In the genomic region with DNA sequence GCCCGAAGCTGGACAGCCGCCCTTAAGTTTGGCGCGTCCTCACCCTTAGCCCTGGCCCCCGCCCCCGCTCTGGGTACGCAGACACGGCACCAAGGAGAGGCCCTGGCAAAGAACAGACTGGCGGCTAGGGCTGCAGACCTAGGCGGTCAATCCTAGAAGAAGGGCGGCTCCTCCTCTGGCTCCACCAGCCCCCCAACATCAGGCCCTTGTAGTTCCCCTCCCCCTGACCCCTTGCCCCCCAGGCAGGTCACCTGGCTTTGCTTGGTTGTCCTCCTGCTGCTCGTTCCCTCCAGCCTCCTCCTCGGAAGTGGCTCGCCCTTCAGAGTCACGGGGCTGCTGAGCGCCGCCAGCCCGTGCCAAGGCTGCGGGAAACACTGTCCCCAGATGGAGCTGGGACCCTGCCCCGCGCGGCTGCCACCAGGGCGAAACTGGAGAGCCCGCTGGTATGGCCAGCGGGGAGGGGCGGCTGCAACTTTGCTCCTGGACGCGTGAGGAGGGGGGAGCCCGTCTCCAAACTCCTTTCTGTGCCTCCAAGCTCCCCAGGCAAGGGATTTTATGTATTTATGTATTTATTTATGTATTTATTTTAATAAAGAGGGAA, we compare ENCODE assay signal across 8 mouse cellular contexts. TPM values are rescaled to one million over a fixed set of nuclear protein-coding genes. Genes with fewer than 3 reads are reported as not detected.
DNase-seq lines count a peak whose midpoint lies in the region; ATAC-seq and TF ChIP-seq lines count a peak whose summit lies in the region.

No protein-coding gene starts in this region.

- no peak for ATAC-seq in embryonic facial prominence, embryonic 12.5 days (ENCODE audit: insufficient number of reproducible peaks, insufficient read depth, low FRiP score, low TSS enrichment)
- ATAC-seq in heart, embryonic 15.5 days (replicated peaks; ENCODE audit: insufficient number of reproducible peaks, insufficient read depth, low FRiP score, low read depth), result peak; percentile 79
- ATAC-seq in stomach, embryonic 15.5 days (ENCODE audit: insufficient read depth, low FRiP score, low read depth), result peak; percentile 31

- no peak for TF ChIP-seq POLR2A in liver, adult 2 months (IDR thresholded peaks at IDR 0.05; ENCODE audit: extremely low read depth, insufficient read depth, low read length)

- intact Hi-C loops in left cerebral cortex, postnatal 14 days (cut with DNase I), result no loop called here

- TF ChIP-seq CTCF in liver, adult 2 months (IDR thresholded peaks at IDR 0.05; ENCODE audit: low read depth, low read length), result no peak

- H3K27me3 ChIP-seq in liver, adult 2 months (ENCODE audit: control insufficient read depth, insufficient read depth, low read length), result no peaks in the 10 kb centered on the region
- H3K27me3 ChIP-seq in embryonic facial prominence, embryonic 12.5 days, result no peaks in the 10 kb centered on the region
- no peaks in the 10 kb centered on the region for H3K27me3 ChIP-seq in heart, embryonic 15.5 days
- no peaks in the 10 kb centered on the region for H3K27me3 ChIP-seq in stomach, embryonic 15.5 days (replicated peaks)

- peak overlapping the region; percentile 81 for H3K9ac ChIP-seq in liver, adult 2 months (ENCODE audit: low read depth, low read length)
- H3K9ac ChIP-seq in embryonic facial prominence, embryonic 12.5 days, result peak overlapping the region; percentile 33
- H3K9ac ChIP-seq in heart, embryonic 15.5 days, result peak overlapping the region; percentile 63
- 0 out of 2 replicates have a peak overlapping the region, but pooled peaks have one; percentile 9 for H3K9ac ChIP-seq in stomach, embryonic 15.5 days

- H3K27ac ChIP-seq in liver, adult 2 months (replicated peaks; ENCODE audit: insufficient read depth, low read depth, low read length), result no peak overlapping the region; the same call in 1 of the 2 replicates
- no peak overlapping the region for H3K27ac ChIP-seq in embryonic facial prominence, embryonic 12.5 days
- H3K27ac ChIP-seq in heart, embryonic 15.5 days, result peak overlapping the region; percentile 85
- peak overlapping the region; percentile 66 for H3K27ac ChIP-seq in macrophage
- no peak overlapping the region for H3K27ac ChIP-seq in stomach, embryonic 15.5 days

- H3K4me2 ChIP-seq in embryonic facial prominence, embryonic 12.5 days (replicated peaks), result peak overlapping the region; percentile 68
- peak overlapping the region; percentile 71 for H3K4me2 ChIP-seq in heart, embryonic 15.5 days
- peak overlapping the region; percentile 79 for H3K4me2 ChIP-seq in stomach, embryonic 15.5 days

- H3K4me1 ChIP-seq in liver, adult 2 months (ENCODE audit: control insufficient read depth, insufficient read depth, low read length), result 0 out of 2 replicates have a peak, but pooled peaks cover 2% of the 10 kb centered on the region
- H3K4me1 ChIP-seq in embryonic facial prominence, embryonic 12.5 days, result no peaks in the 10 kb centered on the region
- H3K4me1 ChIP-seq in heart, embryonic 15.5 days (replicated peaks), result no peaks in the 10 kb centered on the region
- H3K4me1 ChIP-seq in stomach, embryonic 15.5 days, result no peaks in the 10 kb centered on the region

- 3% methylated on average over 26 of the region's 29 CpGs for WGBS in liver, adult 2 months
- WGBS in embryonic facial prominence, embryonic 12.5 days, result 25% methylated on average over 28 of the region's 29 CpGs
- WGBS in heart, embryonic 15.5 days, result 16% methylated on average over 28 of the region's 29 CpGs
- 28% methylated on average over 18 of the region's 29 CpGs for WGBS in macrophage (ENCODE audit: missing documents)
- 19% methylated on average over 28 of the region's 29 CpGs for WGBS in stomach, embryonic 15.5 days

- DNase-seq in liver, adult 2 months (ENCODE audit: extremely low read depth, low read depth, low spot score), result no peak
- no peak for DNase-seq in liver
- peak; percentile 44 for DNase-seq in kidney, postnatal 10 days
- DNase-seq in left cerebral cortex, postnatal 14 days (ENCODE audit: low spot score in 2 of 2), result no peak

- H3K79me2 ChIP-seq in liver, adult 2 months (ENCODE audit: control insufficient read depth, insufficient read depth, low read length), result no peaks in the 10 kb centered on the region
- H3K79me2 ChIP-seq in macrophage (ENCODE audit: inconsistent target), result peaks cover 59% of the 10 kb centered on the region

- peak overlapping the region; percentile 80 for H3K4me3 ChIP-seq in liver, adult 2 months (ENCODE audit: insufficient read depth, low read depth, low read length)
- H3K4me3 ChIP-seq in embryonic facial prominence, embryonic 12.5 days, result peak overlapping the region; percentile 40
- H3K4me3 ChIP-seq in heart, embryonic 15.5 days, result peak overlapping the region; percentile 59
- peak overlapping the region; percentile 27 for H3K4me3 ChIP-seq in macrophage (ENCODE audit: inconsistent target)
- H3K4me3 ChIP-seq in stomach, embryonic 15.5 days (replicated peaks), result peak overlapping the region; percentile 44

- no peaks in the 10 kb centered on the region for H3K9me3 ChIP-seq in embryonic facial prominence, embryonic 12.5 days
- H3K9me3 ChIP-seq in heart, embryonic 15.5 days (replicated peaks), result no peaks in the 10 kb centered on the region
- H3K9me3 ChIP-seq in stomach, embryonic 15.5 days, result no peaks in the 10 kb centered on the region

- no peaks in the 10 kb centered on the region for H3K36me3 ChIP-seq in liver, adult 2 months (ENCODE audit: control insufficient read depth, insufficient read depth, low read length)
- no peaks in the 10 kb centered on the region for H3K36me3 ChIP-seq in embryonic facial prominence, embryonic 12.5 days
- H3K36me3 ChIP-seq in heart, embryonic 15.5 days, result no peaks in the 10 kb centered on the region
- no peaks in the 10 kb centered on the region for H3K36me3 ChIP-seq in macrophage (ENCODE audit: inconsistent target)
- no peaks in the 10 kb centered on the region for H3K36me3 ChIP-seq in stomach, embryonic 15.5 days

RNA-seq across cellular contexts. Expression of gene Arhgef6, which starts 12.6 kb away (rescaled TPM):
- 5.2 and 5.3 TPM in 2 replicates for total RNA-seq in liver, adult 2 months (2014; rRNA removed)
- polyA plus RNA-seq in liver, adult 2 months (2012; rRNA removed), result 1.3 and 1.8 TPM in 2 replicates
- polyA plus RNA-seq in embryonic facial prominence, embryonic 12.5 days (2016; fragmentation: Nextera tagmentation; extraction: Ambion mirVana), result 8.1 and 9.4 TPM in 2 replicates
- 35.6 and 36.0 TPM in 2 replicates for polyA plus RNA-seq in heart, embryonic 15.5 days (2015; fragmentation: Nextera tagmentation; extraction: Ambion mirVana)
- total RNA-seq in macrophage (2018; cell fraction: chromatin; rRNA removed), result 100 to 1,000 TPM in 17 of 26 experiments, 10 to 100 TPM in 7, 1 to 10 TPM in 2; 7.4 to 175 (median 120) TPM
- 10 to 100 TPM; 48.9 to 94.7 (median 66.6) TPM for total RNA-seq in macrophage (2018; cell fraction: cytosol; rRNA removed)
- total RNA-seq in macrophage (2018; cell fraction: nucleus; rRNA removed), result 100 to 1,000 TPM in 6 of 26 experiments, 10 to 100 TPM in 20; 11.6 to 169 (median 79.2) TPM
- polyA plus RNA-seq in macrophage (2018), result 38.1 to 78.3 TPM (median 73.9 TPM) in 3 replicates
- polyA plus RNA-seq in stomach, embryonic 15.5 days (2015; fragmentation: Nextera tagmentation; extraction: Ambion mirVana), result 4.3 and 4.4 TPM in 2 replicates
- 10 to 100 TPM in 1 of 2 experiments, 1 to 10 TPM in 1; 10.0 to 12.9 TPM for total RNA-seq in left cerebral cortex, postnatal 14 days (2021)

Comparison
In these comparisons a context has a peak if more than half of its experiments do, and no peak if none do; other contexts are left out.
1. H3K27ac ChIP-seq: peak in heart, embryonic 15.5 days (single experiment) and macrophage (single experiment); none in liver, adult 2 months (single experiment), embryonic facial prominence, embryonic 12.5 days (single experiment) and stomach, embryonic 15.5 days (single experiment).
2. H3K4me3 ChIP-seq: peak in every context shown above with its lines; median percentile 80 in liver, adult 2 months; 59 in heart, embryonic 15.5 days; 44 in stomach, embryonic 15.5 days; 40 in embryonic facial prominence, embryonic 12.5 days; 27 in macrophage.
3. H3K9ac ChIP-seq: peak in every context shown above with its lines; median percentile 81 in liver, adult 2 months; 63 in heart, embryonic 15.5 days; 33 in embryonic facial prominence, embryonic 12.5 days; 9 in stomach, embryonic 15.5 days.
4. Peak in every context shown above with its lines, with median percentiles within 50 percentile points of each other: H3K4me2 ChIP-seq.